Mouse (Mus musculus) adrenal gland (tissue): ENCODE data around the gene Pde4c.

ENCODE experiments used
- intact Hi-C: fragments of 180-260 bp; cut with DNase I; formaldehyde crosslinking; loops from one replicate; pipeline ENCODE4 v1.15.1; 2025
- long read RNA-seq, 2 experiments: library from polyadenylated mRNA; unstranded; transcript quantifications; one replicate each; pipeline ENCODE4 v2.0.0; 2020; ENCODE audit warnings: borderline replicate concordance in 1 of 2; ENCODE audit not compliant: insufficient replicate concordance in 1 of 2

Gene Pde4c
- long read RNA-seq, experiment 1 = 0 reads
- long read RNA-seq, experiment 2, partial matches to known transcripts = 1 of 1 reads
- long read RNA-seq, experiment 2, other reads (novel, unspliced or antisense) = 0 of 1 reads

- intact Hi-C loops = loop anchor here (5.0 kb wide), 1 partner anchor 119 kb away; no protein-coding TSS in a partner anchor
Measured at GRCm38 (mm10) chr8:70723486-70724210, at the start of gene Pde4c. Gene Pde4c (plus strand): TSS chr8:70723720.

- intact Hi-C loops = no loop called here
Measured at GRCm38 (mm10) chr8:70674109-70674508, 49.4 kb upstream of the Pde4c start.

GRCm38 (mm10) chr8:70674716-70675115 is 48.8 kb upstream of the Pde4c start:
- intact Hi-C loops = no loop called here

- intact Hi-C loops = no loop called here
Measured at GRCm38 (mm10) chr8:70675336-70675735, 48.2 kb upstream of the Pde4c start.

GRCm38 (mm10) chr8:70677451-70678080 is 46.0 kb upstream of the Pde4c start:
- intact Hi-C loops = no loop called here

- intact Hi-C loops = no loop called here
Measured at GRCm38 (mm10) chr8:70678679-70679078, 44.8 kb upstream of the Pde4c start.

GRCm38 (mm10) chr8:70679404-70679803 is 44.1 kb upstream of the Pde4c start:
- intact Hi-C loops = no loop called here

- intact Hi-C loops = no loop called here
Measured at GRCm38 (mm10) chr8:70680039-70680438, 43.5 kb upstream of the Pde4c start.

GRCm38 (mm10) chr8:70681410-70681809 is 42.1 kb upstream of the Pde4c start:
- intact Hi-C loops = no loop called here

- intact Hi-C loops = no loop called here
Measured at GRCm38 (mm10) chr8:70682193-70682592, 41.3 kb upstream of the Pde4c start.

- intact Hi-C loops = no loop called here
Measured at GRCm38 (mm10) chr8:70682692-70683091, 40.8 kb upstream of the Pde4c start.

GRCm38 (mm10) chr8:70684291-70684690 is 39.2 kb upstream of the Pde4c start:
- intact Hi-C loops = no loop called here

- intact Hi-C loops = no loop called here
Measured at GRCm38 (mm10) chr8:70687576-70687975, 35.9 kb upstream of the Pde4c start.

GRCm38 (mm10) chr8:70688136-70688535 is 35.4 kb upstream of the Pde4c start:
- intact Hi-C loops = no loop called here

GRCm38 (mm10) chr8:70689892-70690390 is 33.6 kb upstream of the Pde4c start:
- intact Hi-C loops = no loop called here

- intact Hi-C loops = no loop called here
Measured at GRCm38 (mm10) chr8:70691230-70691629, 32.3 kb upstream of the Pde4c start.

- intact Hi-C loops = no loop called here
Measured at GRCm38 (mm10) chr8:70691727-70692231, 31.7 kb upstream of the Pde4c start.

- intact Hi-C loops = no loop called here
Measured at GRCm38 (mm10) chr8:70693636-70694035, 29.9 kb upstream of the Pde4c start.

- intact Hi-C loops = no loop called here
Measured at GRCm38 (mm10) chr8:70695318-70696018, 28.1 kb upstream of the Pde4c start.

- intact Hi-C loops = no loop called here
Measured at GRCm38 (mm10) chr8:70696019-70696885, 27.3 kb upstream of the Pde4c start.

GRCm38 (mm10) chr8:70696946-70697345 is 26.6 kb upstream of the Pde4c start:
- intact Hi-C loops = no loop called here
